Mouse (Mus musculus): ENCODE data around the gene Olfr920. TPM values are rescaled to one million over a fixed set of nuclear protein-coding genes. Genes with fewer than 3 reads are reported as not detected.

The Olfr920 gene
- polyA plus RNA-seq, 1 experiment from 2014 or later = not detected

DNA sequence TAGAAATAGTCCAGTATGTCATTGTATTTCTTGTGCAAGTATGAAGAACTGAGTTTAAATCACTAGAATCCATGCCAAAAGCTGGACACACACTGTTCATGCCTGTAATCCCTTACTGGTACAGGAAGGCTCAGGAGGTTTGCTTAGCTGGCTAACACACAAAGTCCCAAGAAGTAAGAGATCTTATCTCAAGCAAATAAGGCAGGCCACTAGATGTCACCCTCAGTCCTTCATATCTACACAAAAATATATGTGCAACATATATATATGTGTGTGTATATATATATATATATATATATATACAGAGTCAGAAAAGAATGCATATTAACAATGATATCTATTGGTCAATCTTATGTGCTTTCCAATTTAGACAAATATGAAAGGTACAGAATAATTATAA is 53.6 kb downstream of the Olfr920 start:
- no peak for ATAC-seq (ENCODE audit: low read depth)
- Histone ChIP-seq H3K27ac (ENCODE audit: low read length) (no peak overlapping the region), H3K36me3 (ENCODE audit: control insufficient read depth, insufficient read depth, low read length) (no peaks in the 10 kb centered on the region), H3K4me3 (ENCODE audit: low read length) (no peak overlapping the region), H3K4me2 (ENCODE audit: low read depth, low read length) (no peak overlapping the region), H3K4me1 (replicated peaks; ENCODE audit: control insufficient read depth, insufficient read depth, low read length) (no peaks in the 10 kb centered on the region), H3K27me3 (ENCODE audit: control insufficient read depth, insufficient read depth, low read depth, low read length) (no peaks in the 10 kb centered on the region), H3K9ac (ENCODE audit: low read length) (no peak overlapping the region), H3K9me3 (ENCODE audit: control insufficient read depth, low read length) (no peaks in the 10 kb centered on the region)

Other genes with a start within 250 kb of the Olfr920 start
- not detected in 2 replicates for gene Olfr911-ps1, start 230.7 kb upstream of the Olfr920 start, polyA plus RNA-seq (2015; fragmentation: Nextera tagmentation; extraction: Ambion mirVana)
- not detected in 2 replicates for gene Olfr910, start 214.4 kb upstream of the Olfr920 start, polyA plus RNA-seq (2015; fragmentation: Nextera tagmentation; extraction: Ambion mirVana)
- gene Olfr912, start 172.1 kb upstream of the Olfr920 start, polyA plus RNA-seq (2015; fragmentation: Nextera tagmentation; extraction: Ambion mirVana) = not detected in 2 replicates
- not detected in 2 replicates for gene Olfr913, start 159.5 kb upstream of the Olfr920 start, polyA plus RNA-seq (2015; fragmentation: Nextera tagmentation; extraction: Ambion mirVana)
- not detected in 2 replicates for gene Olfr914, start 147.2 kb upstream of the Olfr920 start, polyA plus RNA-seq (2015; fragmentation: Nextera tagmentation; extraction: Ambion mirVana)
- gene Olfr916, start 92.4 kb upstream of the Olfr920 start, polyA plus RNA-seq (2015; fragmentation: Nextera tagmentation; extraction: Ambion mirVana) = not detected in 2 replicates
- not detected in 2 replicates for gene Olfr917, start 86.5 kb upstream of the Olfr920 start, polyA plus RNA-seq (2015; fragmentation: Nextera tagmentation; extraction: Ambion mirVana)
- gene Olfr918, start 77.7 kb upstream of the Olfr920 start, polyA plus RNA-seq (2015; fragmentation: Nextera tagmentation; extraction: Ambion mirVana) = not detected in 2 replicates
- not detected in 2 replicates for gene Olfr919, start 48.6 kb upstream of the Olfr920 start, polyA plus RNA-seq (2015; fragmentation: Nextera tagmentation; extraction: Ambion mirVana)
- 21.1 and 25.4 TPM in 2 replicates for gene Vwa5a, start 34.0 kb upstream of the Olfr920 start, polyA plus RNA-seq (2015; fragmentation: Nextera tagmentation; extraction: Ambion mirVana)
- not detected in 2 replicates for gene Olfr921, start 20.8 kb downstream of the Olfr920 start, polyA plus RNA-seq (2015; fragmentation: Nextera tagmentation; extraction: Ambion mirVana)
- not detected in 2 replicates for gene Olfr922, start 62.3 kb downstream of the Olfr920 start, polyA plus RNA-seq (2015; fragmentation: Nextera tagmentation; extraction: Ambion mirVana)
- not detected in 2 replicates for gene Olfr923, start 74.2 kb downstream of the Olfr920 start, polyA plus RNA-seq (2015; fragmentation: Nextera tagmentation; extraction: Ambion mirVana)
- gene Olfr924, start 92.2 kb downstream of the Olfr920 start, polyA plus RNA-seq (2015; fragmentation: Nextera tagmentation; extraction: Ambion mirVana) = not detected in 2 replicates
- not detected in 2 replicates for gene Olfr26, start 102.8 kb downstream of the Olfr920 start, polyA plus RNA-seq (2015; fragmentation: Nextera tagmentation; extraction: Ambion mirVana)
- gene Olfr926, start 124.8 kb downstream of the Olfr920 start, polyA plus RNA-seq (2015; fragmentation: Nextera tagmentation; extraction: Ambion mirVana) = not detected in 2 replicates
- not detected in 2 replicates for gene Olfr930, start 177.5 kb downstream of the Olfr920 start, polyA plus RNA-seq (2015; fragmentation: Nextera tagmentation; extraction: Ambion mirVana)
- not detected in 2 replicates for gene Olfr933, start 220.0 kb downstream of the Olfr920 start, polyA plus RNA-seq (2015; fragmentation: Nextera tagmentation; extraction: Ambion mirVana)
- not detected in 2 replicates for gene Olfr934, start 236.0 kb downstream of the Olfr920 start, polyA plus RNA-seq (2015; fragmentation: Nextera tagmentation; extraction: Ambion mirVana)
- gene Olfr935, start 247.4 kb downstream of the Olfr920 start, polyA plus RNA-seq (2015; fragmentation: Nextera tagmentation; extraction: Ambion mirVana) = not detected in 2 replicates